Mouse (Mus musculus): Measurements from ENCODE around the gene Mbl1. TPM values are rescaled to one million over a fixed set of nuclear protein-coding genes. Genes with fewer than 3 reads are reported as not detected.
A peak's percentile ranks its signal among the peaks of the same experiment; 100 is the strongest.

Mbl1 gene
- not detected in 2 replicates for polyA plus RNA-seq (2014; fragmentation: Nextera tagmentation; extraction: Ambion mirVana)

GRCm38 (mm10) chr14:41151220-41151898, at the start of gene Mbl1:
Gene Mbl1 (plus strand): TSS chr14:41151458.
- Histone ChIP-seq H3K9me3 (ENCODE audit: control insufficient read depth, low read length) (no peaks in the 10 kb centered on the region), H3K9ac (replicated peaks; ENCODE audit: low read depth, low read length) (no peak within 1 kb of the TSS), H3K27me3 (ENCODE audit: control insufficient read depth, insufficient read depth, low read length) (no peaks in the 10 kb centered on the region), H3K4me3 (ENCODE audit: low read depth, low read length) (no peak within 1 kb of the TSS), H3K4me2 (ENCODE audit: low read depth, low read length) (no peak within 1 kb of the TSS), H3K27ac (ENCODE audit: low read depth, low read length) (no peak within 1 kb of the TSS), H3K4me1 (ENCODE audit: control insufficient read depth, insufficient read depth, low read length) (no peaks in the 10 kb centered on the region), H3K36me3 (ENCODE audit: control insufficient read depth, insufficient read depth, low read length) (no peaks in the 10 kb centered on the region)
- no peak for ATAC-seq (ENCODE audit: low read depth)
- WGBS: 87% methylated on average over 7 of the region's 7 CpGs

- Histone ChIP-seq H3K9ac (replicated peaks; ENCODE audit: low read depth, low read length) (no peak overlapping the region), H3K27me3 (ENCODE audit: control insufficient read depth, insufficient read depth, low read length) (no peaks in the 10 kb centered on the region), H3K4me2 (ENCODE audit: low read depth, low read length) (no peak overlapping the region), H3K4me3 (ENCODE audit: low read depth, low read length) (no peak overlapping the region), H3K27ac (ENCODE audit: low read depth, low read length) (no peak overlapping the region), H3K4me1 (ENCODE audit: control insufficient read depth, insufficient read depth, low read length) (no peaks in the 10 kb centered on the region), H3K36me3 (ENCODE audit: control insufficient read depth, insufficient read depth, low read length) (no peaks in the 10 kb centered on the region), H3K9me3 (ENCODE audit: control insufficient read depth, low read length) (no peaks in the 10 kb centered on the region)
- ATAC-seq (ENCODE audit: low read depth): no peak
- 83% methylated on average over 2 of the region's 2 CpGs for WGBS
Observed at GRCm38 (mm10) chr14:41102269-41102668, 49.0 kb upstream of the Mbl1 start.

GRCm38 (mm10) chr14:41104853-41105444, 46.3 kb upstream of the Mbl1 start, which contains the start of gene Mat1a:
Gene Mat1a (plus strand): TSS chr14:41105035.
- Histone ChIP-seq H3K9me3 (ENCODE audit: control insufficient read depth, low read length) (no peaks in the 10 kb centered on the region), H3K36me3 (ENCODE audit: control insufficient read depth, insufficient read depth, low read length) (no peaks in the 10 kb centered on the region), H3K4me2 (ENCODE audit: low read depth, low read length) (no peak within 1 kb of the TSS), H3K9ac (replicated peaks; ENCODE audit: low read depth, low read length) (no peak within 1 kb of the TSS), H3K27ac (ENCODE audit: low read depth, low read length) (no peak within 1 kb of the TSS), H3K4me1 (ENCODE audit: control insufficient read depth, insufficient read depth, low read length) (no peaks in the 10 kb centered on the region), H3K4me3 (ENCODE audit: low read depth, low read length) (no peak within 1 kb of the TSS), H3K27me3 (ENCODE audit: control insufficient read depth, insufficient read depth, low read length) (no peaks in the 10 kb centered on the region)
- 76% methylated on average over 10 of the region's 10 CpGs for WGBS
- no peak for ATAC-seq (ENCODE audit: low read depth)

- Histone ChIP-seq H3K4me3 (ENCODE audit: low read depth, low read length) (no peak overlapping the region), H3K4me1 (ENCODE audit: control insufficient read depth, insufficient read depth, low read length) (no peaks in the 10 kb centered on the region), H3K4me2 (ENCODE audit: low read depth, low read length) (no peak overlapping the region), H3K27ac (ENCODE audit: low read depth, low read length) (no peak overlapping the region), H3K9ac (replicated peaks; ENCODE audit: low read depth, low read length) (no peak overlapping the region), H3K9me3 (ENCODE audit: control insufficient read depth, low read length) (no peaks in the 10 kb centered on the region), H3K36me3 (ENCODE audit: control insufficient read depth, insufficient read depth, low read length) (no peaks in the 10 kb centered on the region), H3K27me3 (ENCODE audit: control insufficient read depth, insufficient read depth, low read length) (no peaks in the 10 kb centered on the region)
- WGBS: 94% methylated on average over 7 of the region's 7 CpGs
- ATAC-seq (ENCODE audit: low read depth): no peak
Observed at GRCm38 (mm10) chr14:41111031-41111668, 40.1 kb upstream of the Mbl1 start.

- Histone ChIP-seq H3K4me3 (ENCODE audit: low read depth, low read length) (no peak overlapping the region), H3K27ac (ENCODE audit: low read depth, low read length) (no peak overlapping the region), H3K9me3 (ENCODE audit: control insufficient read depth, low read length) (no peaks in the 10 kb centered on the region), H3K9ac (replicated peaks; ENCODE audit: low read depth, low read length) (no peak overlapping the region), H3K27me3 (ENCODE audit: control insufficient read depth, insufficient read depth, low read length) (no peaks in the 10 kb centered on the region), H3K4me1 (ENCODE audit: control insufficient read depth, insufficient read depth, low read length) (no peaks in the 10 kb centered on the region), H3K36me3 (ENCODE audit: control insufficient read depth, insufficient read depth, low read length) (no peaks in the 10 kb centered on the region), H3K4me2 (ENCODE audit: low read depth, low read length) (no peak overlapping the region)
- WGBS: 76% methylated on average over 4 of the region's 4 CpGs
- ATAC-seq (ENCODE audit: low read depth): no peak
Observed at GRCm38 (mm10) chr14:41112944-41113343, 38.3 kb upstream of the Mbl1 start.

GRCm38 (mm10) chr14:41116271-41116670, 35.0 kb upstream of the Mbl1 start:
- Histone ChIP-seq H3K4me1 (ENCODE audit: control insufficient read depth, insufficient read depth, low read length) (no peaks in the 10 kb centered on the region), H3K9me3 (ENCODE audit: control insufficient read depth, low read length) (no peaks in the 10 kb centered on the region), H3K9ac (replicated peaks; ENCODE audit: low read depth, low read length) (no peak overlapping the region), H3K36me3 (ENCODE audit: control insufficient read depth, insufficient read depth, low read length) (no peaks in the 10 kb centered on the region), H3K4me2 (ENCODE audit: low read depth, low read length) (no peak overlapping the region), H3K27ac (ENCODE audit: low read depth, low read length) (no peak overlapping the region), H3K27me3 (ENCODE audit: control insufficient read depth, insufficient read depth, low read length) (no peaks in the 10 kb centered on the region), H3K4me3 (ENCODE audit: low read depth, low read length) (no peak overlapping the region)
- ATAC-seq (ENCODE audit: low read depth): no peak
- WGBS: 88% methylated on average over 3 of the region's 3 CpGs

GRCm38 (mm10) chr14:41124683-41125082, 26.6 kb upstream of the Mbl1 start:
- Histone ChIP-seq H3K27ac (ENCODE audit: low read depth, low read length) (no peak overlapping the region), H3K9me3 (ENCODE audit: control insufficient read depth, low read length) (no peaks in the 10 kb centered on the region), H3K4me2 (ENCODE audit: low read depth, low read length) (no peak overlapping the region), H3K36me3 (ENCODE audit: control insufficient read depth, insufficient read depth, low read length) (no peaks in the 10 kb centered on the region), H3K9ac (replicated peaks; ENCODE audit: low read depth, low read length) (no peak overlapping the region), H3K4me1 (ENCODE audit: control insufficient read depth, insufficient read depth, low read length) (no peaks in the 10 kb centered on the region), H3K27me3 (ENCODE audit: control insufficient read depth, insufficient read depth, low read length) (no peaks in the 10 kb centered on the region), H3K4me3 (ENCODE audit: low read depth, low read length) (no peak overlapping the region)
- WGBS: 91% methylated on average over 5 of the region's 5 CpGs
- ATAC-seq (ENCODE audit: low read depth): no peak

- H3K9me3 ChIP-seq (ENCODE audit: control insufficient read depth, low read length): no peaks in the 10 kb centered on the region
- H3K27me3 ChIP-seq (ENCODE audit: control insufficient read depth, insufficient read depth, low read length): no peaks in the 10 kb centered on the region
- no peak overlapping the region for H3K4me3 ChIP-seq (ENCODE audit: low read depth, low read length)
- H3K36me3 ChIP-seq (ENCODE audit: control insufficient read depth, insufficient read depth, low read length): no peaks in the 10 kb centered on the region
- no peak overlapping the region for H3K9ac ChIP-seq (replicated peaks; ENCODE audit: low read depth, low read length)
- H3K27ac ChIP-seq (ENCODE audit: low read depth, low read length): no peak overlapping the region
- 27% methylated on average over 4 of the region's 4 CpGs for WGBS
- no peaks in the 10 kb centered on the region for H3K4me1 ChIP-seq (ENCODE audit: control insufficient read depth, insufficient read depth, low read length)
- no peak overlapping the region for H3K4me2 ChIP-seq (ENCODE audit: low read depth, low read length)
- ATAC-seq (ENCODE audit: low read depth): peak; percentile 78
Observed at GRCm38 (mm10) chr14:41127997-41128396, 23.3 kb upstream of the Mbl1 start.

- no peaks in the 10 kb centered on the region for H3K27me3 ChIP-seq (ENCODE audit: control insufficient read depth, insufficient read depth, low read length)
- 90% methylated on average over 7 of the region's 7 CpGs for WGBS
- H3K4me3 ChIP-seq (ENCODE audit: low read depth, low read length): no peak within 1 kb of the TSS
- no peak within 1 kb of the TSS for H3K4me2 ChIP-seq (ENCODE audit: low read depth, low read length)
- no peak for ATAC-seq (ENCODE audit: low read depth)
- no peak within 1 kb of the TSS for H3K9ac ChIP-seq (replicated peaks; ENCODE audit: low read depth, low read length)
- H3K27ac ChIP-seq (ENCODE audit: low read depth, low read length): no peak within 1 kb of the TSS
- H3K4me1 ChIP-seq (ENCODE audit: control insufficient read depth, insufficient read depth, low read length): no peaks in the 10 kb centered on the region
- no peaks in the 10 kb centered on the region for H3K36me3 ChIP-seq (ENCODE audit: control insufficient read depth, insufficient read depth, low read length)
- no peaks in the 10 kb centered on the region for H3K9me3 ChIP-seq (ENCODE audit: control insufficient read depth, low read length)
Observed at GRCm38 (mm10) chr14:41131540-41131939, 19.7 kb upstream of the Mbl1 start, which contains the start of gene Sftpa1. Gene Sftpa1 (plus strand): TSS chr14:41131782.

All from neural tube, embryonic 14.5 days (tissue).